In the genomic region with DNA sequence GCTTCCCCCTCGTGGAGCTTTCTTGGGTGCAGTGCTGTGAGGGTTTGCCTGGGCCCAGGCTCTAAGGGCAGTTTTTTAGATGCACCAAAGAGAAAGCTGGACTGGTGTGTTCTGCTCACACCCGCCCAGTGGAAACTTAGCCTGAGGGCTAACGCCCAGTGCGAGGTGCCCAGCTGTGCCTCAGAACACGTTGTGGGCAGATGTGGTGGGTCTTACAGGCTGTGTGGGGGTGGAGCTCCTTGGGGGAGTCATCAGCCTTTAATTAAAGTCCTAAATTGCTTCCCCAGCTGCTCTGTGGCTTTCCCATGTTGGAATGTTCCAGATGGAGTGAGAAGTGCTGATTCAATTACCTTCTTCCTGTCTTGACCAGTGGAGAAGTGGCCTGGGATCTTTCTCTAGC, we compare ENCODE assay signal across 23 mouse cellular contexts. TPM values are rescaled to one million over a fixed set of nuclear protein-coding genes. Genes with fewer than 3 reads are reported as not detected.
DNase-seq lines count a peak whose midpoint lies in the region; ATAC-seq lines count a peak whose summit lies in the region.
"Had no signal": no experiment of that assay in that cellular context is flagged by ENCODE, and none has a peak within 500 bp of the region (broad histone marks: within the 10 kb centered on the region; RNA-seq: fewer than 3 reads in every experiment).

No protein-coding gene starts in this region.

- ATAC-seq in embryonic facial prominence, embryonic 15.5 days (ENCODE audit: insufficient number of reproducible peaks, low FRiP score, low TSS enrichment, low read depth), result peak; percentile 78
- ATAC-seq in monocyte, adult 5-6 weeks (replicated peaks; ENCODE audit: insufficient number of reproducible peaks, low FRiP score, low TSS enrichment, poor library complexity, severe bottlenecking), result no peak
- ATAC-seq: forebrain, embryonic 14.5 days; midbrain, embryonic 13.5 days had no signal

- H3K4me2 ChIP-seq in embryonic facial prominence, embryonic 15.5 days (replicated peaks), result no peak overlapping the region
- H3K4me2 ChIP-seq: heart, embryonic 11.5 days; hindbrain, embryonic 13.5 days; lung, embryonic 15.5 days; midbrain, embryonic 13.5 days had no signal

- H3K27ac ChIP-seq in embryonic facial prominence, embryonic 15.5 days (replicated peaks), result peak overlapping the region; percentile 51
- H3K27ac ChIP-seq: hindbrain, embryonic 13.5 days; lung, embryonic 15.5 days; midbrain, embryonic 13.5 days had no signal

- intact Hi-C loops in left cerebral cortex, postnatal 10 days (cut with DNase I), result no loop called here

- H3K4me1 ChIP-seq in embryonic facial prominence, embryonic 15.5 days, result peaks cover 46% of the 10 kb centered on the region
- H3K4me1 ChIP-seq: hindbrain, embryonic 13.5 days; midbrain, embryonic 13.5 days had no signal

- WGBS in embryonic facial prominence, embryonic 15.5 days, result 25% methylated on average over 5 of the region's 5 CpGs

- no peaks in the 10 kb centered on the region for H3K9me3 ChIP-seq in embryonic facial prominence, embryonic 15.5 days (replicated peaks)
- H3K9me3 ChIP-seq: hindbrain, embryonic 13.5 days; lung, embryonic 15.5 days; midbrain, embryonic 13.5 days had no signal

- peak; percentile 39 to 66 for DNase-seq in kidney, postnatal 4 days
- DNase-seq in kidney, adult 11 months, result no peak
- peak; percentile 30 for DNase-seq in NIH3T3 (ENCODE audit: low read depth)
- no peak for DNase-seq in right cerebral cortex, adult 18-20 months
- DNase-seq in left cerebral cortex, postnatal 10 days (ENCODE audit: extremely low spot score in 1 of 2, low spot score in 2 of 2), result no peak
- DNase-seq: adrenal gland, postnatal 10 days; cerebellum, adult 2 months; gastrocnemius, postnatal 36 days; heart, postnatal 14 days had no signal

- no peaks in the 10 kb centered on the region for H3K27me3 ChIP-seq in embryonic facial prominence, embryonic 15.5 days
- H3K27me3 ChIP-seq: lung, embryonic 15.5 days had no signal

- no peaks in the 10 kb centered on the region for H3K36me3 ChIP-seq in embryonic facial prominence, embryonic 15.5 days
- H3K36me3 ChIP-seq: hindbrain, embryonic 13.5 days; lung, embryonic 15.5 days; midbrain, embryonic 13.5 days had no signal

- no peak overlapping the region for H3K9ac ChIP-seq in embryonic facial prominence, embryonic 15.5 days
- H3K9ac ChIP-seq: hindbrain, embryonic 13.5 days; lung, embryonic 15.5 days; midbrain, embryonic 13.5 days had no signal

- H3K4me3 ChIP-seq in embryonic facial prominence, embryonic 15.5 days (replicated peaks), result no peak overlapping the region
- H3K4me3 ChIP-seq: erythroblast, embryonic 14.5 days; hindbrain, embryonic 13.5 days; lung, embryonic 15.5 days; midbrain, embryonic 13.5 days; myocyte had no signal

RNA-seq across cellular contexts. Expression of a gene that starts 8.3 kb away (rescaled TPM):
- 26.4 and 30.4 TPM in 2 replicates for polyA plus RNA-seq in embryonic facial prominence, embryonic 15.5 days (2015; fragmentation: Nextera tagmentation; extraction: Ambion mirVana)
- not detected in 3 replicates for total RNA-seq in monocyte, adult 5-6 weeks (2017)
- total RNA-seq in left cerebral cortex, postnatal 10 days (2021), result under 1 TPM in 1 of 2 experiments, not detected in 1; 0.49 TPM
- total RNA-seq: gastrocnemius, postnatal 36 days had no signal
- polyA plus RNA-seq: erythroblast, embryonic 14.5 days; myocyte had no signal

RNA-seq across cellular contexts. Expression of a gene that starts 24.7 kb away (rescaled TPM):
- 26.6 and 27.9 TPM in 2 replicates for polyA plus RNA-seq in embryonic facial prominence, embryonic 15.5 days (2015; fragmentation: Nextera tagmentation; extraction: Ambion mirVana)
- total RNA-seq in monocyte, adult 5-6 weeks (2017), result 248 to 361 TPM (median 344 TPM) in 3 replicates
- 10 to 100 TPM; 44.2 to 47.8 TPM for total RNA-seq in left cerebral cortex, postnatal 10 days (2021)

RNA-seq across cellular contexts. Expression of a gene that starts 33.5 kb away (rescaled TPM):
- polyA plus RNA-seq in embryonic facial prominence, embryonic 15.5 days (2015; fragmentation: Nextera tagmentation; extraction: Ambion mirVana), result not detected in 2 replicates
- 4.7 to 14.6 TPM (median 10.2 TPM) in 3 replicates for total RNA-seq in monocyte, adult 5-6 weeks (2017)
- under 1 TPM; 0.43 to 0.49 TPM for total RNA-seq in left cerebral cortex, postnatal 10 days (2021)
- polyA plus RNA-seq: erythroblast, embryonic 14.5 days; forebrain, embryonic 14.5 days; hindbrain, embryonic 13.5 days; intestine, embryonic 14.5 days; liver, adult 2 months; lung, embryonic 15.5 days; midbrain, embryonic 13.5 days had no signal

RNA-seq across cellular contexts. Expression of a gene that starts 36.8 kb away (rescaled TPM):
- 223 and 227 TPM in 2 replicates for polyA plus RNA-seq in embryonic facial prominence, embryonic 15.5 days (2015; fragmentation: Nextera tagmentation; extraction: Ambion mirVana)
- total RNA-seq in monocyte, adult 5-6 weeks (2017), result 144 to 243 TPM (median 228 TPM) in 3 replicates
- total RNA-seq in left cerebral cortex, postnatal 10 days (2021), result 100 to 1,000 TPM; 156 to 176 TPM

RNA-seq across cellular contexts. Expression of a gene that starts 43.0 kb away (rescaled TPM):
- 0.09 and 0.16 TPM in 2 replicates for polyA plus RNA-seq in embryonic facial prominence, embryonic 15.5 days (2015; fragmentation: Nextera tagmentation; extraction: Ambion mirVana)
- total RNA-seq in monocyte, adult 5-6 weeks (2017), result not detected in 3 replicates
- not detected for total RNA-seq in left cerebral cortex, postnatal 10 days (2021)
- total RNA-seq: gastrocnemius, postnatal 36 days; heart, postnatal 14 days; layer of hippocampus, adult 18-20 months; neutrophil, adult 5-6 weeks had no signal
- polyA plus RNA-seq: cerebellum, adult 2 months; erythroblast, embryonic 14.5 days; forebrain, embryonic 14.5 days; heart, embryonic 11.5 days; hindbrain, embryonic 13.5 days; intestine, embryonic 14.5 days; lung, embryonic 15.5 days; midbrain, embryonic 13.5 days; myocyte; small intestine, adult 2 months had no signal

Comparison
In these comparisons a context has a peak if more than half of its experiments do, and no peak if none do; other contexts are left out.
1. DNase-seq: peak in kidney, postnatal 4 days (2 of 2) and NIH3T3 (single experiment); none in kidney, adult 11 months (single experiment), right cerebral cortex, adult 18-20 months (single experiment) and left cerebral cortex, postnatal 10 days (0 of 2).